Mouse (Mus musculus): ENCODE results near the gene Serpina11. TPM values are rescaled to one million over a fixed set of nuclear protein-coding genes. Genes with fewer than 3 reads are reported as not detected.

Serpina11 gene
- polyA plus RNA-seq, 1 experiment from 2014 or later = 244 TPM

DNA sequence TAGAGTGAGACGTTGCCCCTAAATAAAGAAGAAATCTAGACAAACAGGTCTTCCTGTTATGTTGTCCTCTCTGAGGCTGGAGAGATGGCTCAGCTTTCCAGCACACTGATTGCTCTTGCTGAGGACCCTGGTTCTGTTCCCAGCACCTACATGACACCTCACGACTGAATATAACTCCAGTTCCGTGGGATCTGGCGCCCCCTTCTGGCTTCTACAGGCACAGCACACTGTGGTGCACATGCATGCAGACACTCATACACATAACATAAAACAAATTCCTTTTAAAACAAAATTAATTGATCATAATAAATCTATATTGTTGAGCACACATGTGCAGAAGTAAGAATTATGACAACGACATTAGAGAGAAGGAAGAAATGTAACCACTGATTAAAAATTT, 14.9 kb upstream of the Serpina11 start:
- DNase-seq (no peak), ATAC-seq (no peak)
- 68% methylated on average over 5 of the region's 5 CpGs for WGBS (ENCODE audit: insufficient replicate concordance)
- Histone ChIP-seq H3K4me1 (ENCODE audit: insufficient read depth) (peaks cover 11% of the 10 kb centered on the region), H3K4me2 (ENCODE audit: low read depth, low read length) (no peak overlapping the region), H3K9me3 (ENCODE audit: low read length) (0 out of 2 replicates have a peak, but pooled peaks cover 4% of the 10 kb centered on the region), H3K27me3 (ENCODE audit: insufficient read depth, low read length) (no peaks in the 10 kb centered on the region), H3K27ac (ENCODE audit: low read depth) (no peak overlapping the region), H3K36me3 (replicated peaks; ENCODE audit: insufficient read depth, low read length) (no peaks in the 10 kb centered on the region), H3K4me3 (ENCODE audit: low read depth, low read length) (no peak overlapping the region), H3K9ac (replicated peaks) (no peak overlapping the region)
- TF ChIP-seq CTCF (IDR thresholded peaks at IDR 0.05; ENCODE audit: low read depth) = peak; percentile 32
- no peak for TF ChIP-seq EP300 (IDR thresholded peaks at IDR 0.05; ENCODE audit: low read depth)

DNA sequence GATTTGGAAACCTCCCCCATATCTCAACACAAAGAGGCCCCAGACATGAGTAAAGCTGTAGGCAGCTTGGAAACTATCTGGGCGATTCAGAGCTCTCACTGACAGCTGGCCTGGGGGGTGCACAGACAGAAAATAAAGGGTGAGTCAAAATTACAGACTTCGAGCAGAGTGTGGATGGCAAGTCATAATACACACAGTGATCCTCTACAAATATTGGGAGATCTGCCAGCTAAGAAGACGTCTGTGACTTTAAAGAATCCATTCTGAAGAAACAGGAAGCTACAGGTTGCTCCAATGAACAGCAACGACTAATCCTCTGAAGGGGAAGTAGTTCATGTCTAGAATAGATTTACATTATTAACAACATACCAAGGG, 13.5 kb upstream of the Serpina11 start:
- no peak for TF ChIP-seq EP300 (IDR thresholded peaks at IDR 0.05; ENCODE audit: low read depth)
- TF ChIP-seq CTCF (IDR thresholded peaks at IDR 0.05; ENCODE audit: low read depth) = no peak
- H3K4me1 ChIP-seq (ENCODE audit: insufficient read depth) = peaks cover 11% of the 10 kb centered on the region
- ATAC-seq (no peak), DNase-seq (no peak)
- H3K9me3 ChIP-seq (ENCODE audit: low read length) = 0 out of 2 replicates have a peak, but pooled peaks cover 4% of the 10 kb centered on the region
- no peak overlapping the region for H3K4me3 ChIP-seq (ENCODE audit: low read depth, low read length)
- 29% methylated on average over 4 of the region's 4 CpGs for WGBS (ENCODE audit: insufficient replicate concordance)
- no peaks in the 10 kb centered on the region for H3K27me3 ChIP-seq (ENCODE audit: insufficient read depth, low read length)
- H3K27ac ChIP-seq (ENCODE audit: low read depth) = peak overlapping the region; percentile 29; the same call in 1 of the 2 replicates
- H3K9ac ChIP-seq (replicated peaks) = no peak overlapping the region
- no peaks in the 10 kb centered on the region for H3K36me3 ChIP-seq (replicated peaks; ENCODE audit: insufficient read depth, low read length)
- H3K4me2 ChIP-seq (ENCODE audit: low read depth, low read length) = no peak overlapping the region

DNA sequence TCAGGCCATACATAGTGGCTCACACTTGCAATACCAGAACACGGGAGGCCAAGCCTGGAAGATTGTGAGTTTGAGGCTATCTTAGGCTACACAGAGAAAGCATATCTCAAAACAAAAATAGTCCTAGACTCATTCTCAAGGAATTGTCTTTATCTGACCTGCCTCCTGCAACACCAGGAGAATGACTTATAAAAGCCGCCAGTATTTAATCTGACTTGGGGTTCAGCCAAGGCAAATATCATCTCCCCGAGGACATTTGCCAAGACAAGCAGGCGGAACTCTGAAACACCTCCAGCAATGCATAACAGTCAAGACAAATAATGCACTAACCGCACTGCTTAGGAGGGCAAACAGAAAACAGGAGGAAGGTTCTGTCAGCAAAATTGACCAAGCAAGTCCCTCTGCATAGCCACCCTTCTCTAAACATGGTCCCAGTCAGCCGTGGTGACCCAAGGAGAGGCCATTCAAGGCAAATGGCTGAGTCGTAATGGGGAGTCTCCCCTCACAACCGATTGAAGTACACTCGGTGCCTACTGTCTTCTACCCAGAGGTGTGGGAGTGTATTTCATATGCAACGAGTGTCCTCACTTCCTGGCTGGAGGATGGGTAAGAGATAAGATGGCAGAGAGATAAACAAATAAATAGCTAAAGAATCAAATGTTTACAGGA, 12.9 kb upstream of the Serpina11 start:
- TF ChIP-seq EP300 (IDR thresholded peaks at IDR 0.05; ENCODE audit: low read depth) = no peak
- TF ChIP-seq CTCF (IDR thresholded peaks at IDR 0.05; ENCODE audit: low read depth) = no peak
- no peak for DNase-seq
- Histone ChIP-seq H3K36me3 (replicated peaks; ENCODE audit: insufficient read depth, low read length) (no peaks in the 10 kb centered on the region), H3K4me1 (ENCODE audit: insufficient read depth) (peaks cover 11% of the 10 kb centered on the region), H3K27me3 (ENCODE audit: insufficient read depth, low read length) (no peaks in the 10 kb centered on the region), H3K9me3 (ENCODE audit: low read length) (0 out of 2 replicates have a peak, but pooled peaks cover 4% of the 10 kb centered on the region), H3K4me2 (ENCODE audit: low read depth, low read length) (0 out of 2 replicates have a peak overlapping the region, but pooled peaks have one; percentile 22), H3K4me3 (ENCODE audit: low read depth, low read length) (no peak overlapping the region), H3K27ac (ENCODE audit: low read depth) (peak overlapping the region; percentile 29; the same call in 1 of the 2 replicates), H3K9ac (replicated peaks) (no peak overlapping the region)
- ATAC-seq = peak; percentile 47; the same call in 1 of the 2 replicates
- 51% methylated on average over 10 of the region's 10 CpGs for WGBS (ENCODE audit: insufficient replicate concordance)

DNA sequence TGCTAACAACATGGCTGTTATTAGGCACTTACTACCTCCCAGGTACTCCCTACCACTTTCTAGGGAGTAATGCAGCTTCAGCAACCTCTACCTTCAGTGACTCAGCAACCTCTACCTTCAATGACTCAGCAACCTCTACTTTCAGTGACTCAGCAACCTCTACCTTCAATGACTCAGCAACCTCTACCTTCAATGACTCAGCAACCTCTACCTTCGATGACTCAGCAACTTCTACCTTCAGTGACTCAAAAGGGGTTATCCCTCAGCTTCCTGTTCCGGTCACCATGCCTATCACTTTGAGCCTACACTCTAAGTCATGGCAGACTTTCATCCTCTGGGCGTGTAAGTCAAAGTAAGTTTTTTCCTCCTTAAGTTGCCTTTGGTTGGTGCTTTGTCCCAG, 10.8 kb upstream of the Serpina11 start:
- no peak overlapping the region for H3K9ac ChIP-seq (replicated peaks)
- no peak for TF ChIP-seq CTCF (IDR thresholded peaks at IDR 0.05; ENCODE audit: low read depth)
- TF ChIP-seq EP300 (IDR thresholded peaks at IDR 0.05; ENCODE audit: low read depth) = no peak
- H3K4me3 ChIP-seq (ENCODE audit: low read depth, low read length) = no peak overlapping the region
- no peaks in the 10 kb centered on the region for H3K36me3 ChIP-seq (replicated peaks; ENCODE audit: insufficient read depth, low read length)
- no peaks in the 10 kb centered on the region for H3K27me3 ChIP-seq (ENCODE audit: insufficient read depth, low read length)
- H3K9me3 ChIP-seq (ENCODE audit: low read length) = 0 out of 2 replicates have a peak, but pooled peaks cover 4% of the 10 kb centered on the region
- 70% methylated on average over 3 of the region's 3 CpGs for WGBS (ENCODE audit: insufficient replicate concordance)
- no peak for ATAC-seq
- no peak overlapping the region for H3K4me2 ChIP-seq (ENCODE audit: low read depth, low read length)
- no peak for DNase-seq
- H3K27ac ChIP-seq (ENCODE audit: low read depth) = no peak overlapping the region
- H3K4me1 ChIP-seq (ENCODE audit: insufficient read depth) = peaks cover 11% of the 10 kb centered on the region

DNA sequence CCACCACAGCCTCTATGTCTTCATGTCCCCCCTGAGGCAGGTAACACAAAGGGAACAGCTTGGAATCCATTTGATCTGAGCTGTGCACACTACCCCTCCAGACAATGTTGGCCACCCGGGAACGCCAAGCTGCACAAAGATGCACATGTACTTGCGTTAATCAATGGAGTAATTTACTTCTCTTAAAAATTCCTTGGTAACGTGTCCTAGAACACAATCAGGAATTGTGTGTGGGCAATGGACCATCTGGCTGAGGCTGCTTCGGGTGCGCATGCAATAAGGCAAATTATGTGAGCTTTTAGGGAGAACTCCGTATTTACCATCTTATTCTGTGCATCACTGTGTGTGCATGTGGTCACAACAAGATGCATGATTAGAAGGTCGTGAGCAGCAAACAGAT, 9.9 kb upstream of the Serpina11 start:
- Histone ChIP-seq H3K27ac (ENCODE audit: low read depth) (no peak overlapping the region), H3K9me3 (ENCODE audit: low read length) (0 out of 2 replicates have a peak, but pooled peaks cover 2% of the 10 kb centered on the region), H3K4me3 (ENCODE audit: low read depth, low read length) (no peak overlapping the region), H3K9ac (replicated peaks) (no peak overlapping the region), H3K27me3 (ENCODE audit: insufficient read depth, low read length) (no peaks in the 10 kb centered on the region), H3K36me3 (replicated peaks; ENCODE audit: insufficient read depth, low read length) (no peaks in the 10 kb centered on the region), H3K4me1 (ENCODE audit: insufficient read depth) (peaks cover 11% of the 10 kb centered on the region), H3K4me2 (ENCODE audit: low read depth, low read length) (no peak overlapping the region)
- DNase-seq (no peak), ATAC-seq (no peak)
- TF ChIP-seq CTCF (IDR thresholded peaks at IDR 0.05; ENCODE audit: low read depth) (no peak), EP300 (IDR thresholded peaks at IDR 0.05; ENCODE audit: low read depth) (no peak)
- WGBS (ENCODE audit: insufficient replicate concordance) = 81% methylated on average over 8 of the region's 8 CpGs

DNA sequence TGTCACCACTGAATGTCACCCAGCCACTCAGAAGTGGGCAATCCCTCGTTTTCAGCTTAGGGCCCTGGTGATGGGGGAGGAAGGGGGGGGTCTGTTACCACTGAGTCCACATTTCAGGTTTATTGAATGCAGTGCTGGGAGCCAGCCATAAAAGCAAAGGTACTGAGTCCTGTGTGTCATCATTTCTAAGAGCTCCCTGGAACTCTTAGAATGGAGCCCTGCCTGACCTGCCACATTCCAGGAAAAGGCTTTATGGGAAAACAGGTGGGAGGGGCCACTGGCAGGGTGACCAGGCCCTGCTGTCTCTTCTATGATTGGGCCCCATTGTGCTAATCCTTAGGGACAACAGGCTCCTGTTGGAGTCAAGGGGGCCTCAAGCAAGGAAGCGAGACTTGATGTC, 6.8 kb upstream of the Serpina11 start:
- Histone ChIP-seq H3K9me3 (ENCODE audit: low read length) (no peaks in the 10 kb centered on the region), H3K9ac (replicated peaks) (no peak overlapping the region), H3K4me1 (ENCODE audit: insufficient read depth) (no peaks in the 10 kb centered on the region; the same call in 1 of the 2 replicates), H3K36me3 (replicated peaks; ENCODE audit: insufficient read depth, low read length) (no peaks in the 10 kb centered on the region), H3K4me2 (ENCODE audit: low read depth, low read length) (no peak overlapping the region), H3K27me3 (ENCODE audit: insufficient read depth, low read length) (no peaks in the 10 kb centered on the region), H3K4me3 (ENCODE audit: low read depth, low read length) (no peak overlapping the region), H3K27ac (ENCODE audit: low read depth) (no peak overlapping the region)
- TF ChIP-seq EP300 (IDR thresholded peaks at IDR 0.05; ENCODE audit: low read depth) = no peak
- TF ChIP-seq CTCF (IDR thresholded peaks at IDR 0.05; ENCODE audit: low read depth) = no peak
- peak; percentile 53 for ATAC-seq
- DNase-seq = no peak
- 67% methylated on average over 2 of the region's 2 CpGs for WGBS (ENCODE audit: insufficient replicate concordance)

All from liver, postnatal 0 days (tissue).